Mouse (Mus musculus): ENCODE results near the gene 1700029H14Rik. TPM values are rescaled to one million over a fixed set of nuclear protein-coding genes. Genes with fewer than 3 reads are reported as not detected.

The 1700029H14Rik gene
- polyA plus RNA-seq (2015; fragmentation: Nextera tagmentation; extraction: Ambion mirVana), result not detected in 2 replicates

DNA sequence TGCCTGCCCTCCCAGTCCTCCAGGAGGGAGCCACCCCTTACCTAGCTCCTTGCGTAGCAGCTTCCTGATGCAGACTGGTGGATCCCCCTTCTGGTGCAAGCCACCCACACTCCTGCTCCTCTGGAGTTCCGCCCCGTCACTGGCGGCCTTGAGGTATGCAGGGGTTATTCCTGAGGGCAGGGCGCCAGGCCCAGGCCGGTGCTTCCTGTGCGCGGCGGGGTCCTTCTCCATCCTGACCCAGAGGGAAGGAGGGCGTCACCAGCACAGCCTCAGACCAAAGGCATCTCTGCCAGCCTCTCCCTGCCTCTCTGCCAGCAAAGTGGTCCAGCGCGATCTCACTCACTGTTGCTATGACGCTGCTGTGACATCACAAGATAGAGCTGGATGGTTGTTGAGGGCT lies at the start of gene 1700029H14Rik:
1700029H14Rik (minus strand) TSS at position 344 of the 400 bp plus-strand sequence.

Other genes with a start within 250 kb of the 1700029H14Rik start
- gene Tfdp1, start 223.7 kb downstream of the 1700029H14Rik start, polyA plus RNA-seq (2015; fragmentation: Nextera tagmentation; extraction: Ambion mirVana), result 73.7 TPM in 2 replicates
- not detected in 2 replicates for gene Atp4b, start 165.6 kb downstream of the 1700029H14Rik start, polyA plus RNA-seq (2015; fragmentation: Nextera tagmentation; extraction: Ambion mirVana)
- gene Grk1, start 157.4 kb downstream of the 1700029H14Rik start, polyA plus RNA-seq (2015; fragmentation: Nextera tagmentation; extraction: Ambion mirVana), result 0.03 TPM in 1 of 2 replicates, not detected in the other
- 6.6 and 7.2 TPM in 2 replicates for gene Tmem255b, start 127.3 kb downstream of the 1700029H14Rik start, polyA plus RNA-seq (2015; fragmentation: Nextera tagmentation; extraction: Ambion mirVana)
- gene Gas6, start 68.0 kb downstream of the 1700029H14Rik start, polyA plus RNA-seq (2015; fragmentation: Nextera tagmentation; extraction: Ambion mirVana), result 89.7 and 89.9 TPM in 2 replicates
- gene Rasa3, start 115.1 kb upstream of the 1700029H14Rik start, polyA plus RNA-seq (2015; fragmentation: Nextera tagmentation; extraction: Ambion mirVana), result 33.8 and 34.1 TPM in 2 replicates
- gene Cfap97d2, start 143.4 kb upstream of the 1700029H14Rik start, polyA plus RNA-seq (2015; fragmentation: Nextera tagmentation; extraction: Ambion mirVana), result 1.9 and 2.1 TPM in 2 replicates
- gene Cdc16, start 195.2 kb upstream of the 1700029H14Rik start, polyA plus RNA-seq (2015; fragmentation: Nextera tagmentation; extraction: Ambion mirVana), result 94.7 and 101 TPM in 2 replicates
- 42.4 and 45.1 TPM in 2 replicates for gene Upf3a, start 223.2 kb upstream of the 1700029H14Rik start, polyA plus RNA-seq (2015; fragmentation: Nextera tagmentation; extraction: Ambion mirVana)

Data from neural tube, postnatal 0 days (tissue).